Mouse (Mus musculus) forebrain, embryonic 15.5 days (tissue): ENCODE results near the gene Gnl2. TPM values are rescaled to one million over a fixed set of nuclear protein-coding genes. Genes with fewer than 3 reads are reported as not detected.

ENCODE experiments used
- ATAC-seq: fragments of 200-750 bp; cut with Nextera tagmentation; replicated peaks from 2 replicates; pipeline ENCODE4 v1.8.0; 2017; ENCODE audit warnings: mild to moderate bottlenecking, moderate TSS enrichment, moderate library complexity
- H3K27ac ChIP-seq: fragments of 300-500 bp; sonication (generic); replicated peaks from 2 replicates; pipeline ENCODE4 v1.5.1; 2015; ENCODE audit warnings: mild to moderate bottlenecking, inconsistent platforms
- H3K27me3 ChIP-seq: fragments of 300-500 bp; sonication (generic); 2 replicates; pipeline ENCODE4 v1.6.1; 2015; ENCODE audit warnings: inconsistent platforms
- H3K36me3 ChIP-seq: fragments of 300-500 bp; sonication (generic); 2 replicates; pipeline ENCODE4 v1.6.1; 2015; ENCODE audit warnings: mild to moderate bottlenecking, inconsistent platforms
- H3K4me1 ChIP-seq: fragments of 300-500 bp; sonication (generic); 2 replicates; pipeline ENCODE4 v1.6.1; 2015; ENCODE audit warnings: inconsistent platforms
- H3K4me2 ChIP-seq: fragments of 300-500 bp; sonication (generic); replicated peaks from 2 replicates; pipeline ENCODE4 v1.6.1; 2015; ENCODE audit warnings: mild to moderate bottlenecking, inconsistent platforms
- H3K4me3 ChIP-seq: fragments of 300-500 bp; sonication (generic); 2 replicates; pipeline ENCODE4 v1.5.1; 2015; ENCODE audit warnings: mild to moderate bottlenecking, inconsistent platforms
- H3K9ac ChIP-seq: fragments of 300-500 bp; sonication (generic); replicated peaks from 2 replicates; pipeline ENCODE4 v1.6.1; 2015; ENCODE audit warnings: mild to moderate bottlenecking, inconsistent platforms
- H3K9me3 ChIP-seq: fragments of 300-500 bp; sonication (generic); 2 replicates; pipeline ENCODE4 v1.6.1; 2016; ENCODE audit warnings: inconsistent platforms
- WGBS: fragments of 180-500 bp; shearing (Covaris S2); methylation state at CpG from one replicate; pipeline ENCODE4 v1.1.7; 2015; ENCODE audit warnings: mixed read lengths; 5-methylcytosine and 5-hydroxymethylcytosine counted together
- polyA plus RNA-seq: library from polyadenylated mRNA; unstranded; fragments of >200 nt; fragmentation: Nextera tagmentation; extraction: Ambion mirVana; gene quantifications from 2 replicates; pipeline ENCODE4 v1.2.1, GENCODE M21; 2015

The Gnl2 gene
- polyA plus RNA-seq, 1 experiment from 2014 or later, result 95.8 TPM

DNA sequence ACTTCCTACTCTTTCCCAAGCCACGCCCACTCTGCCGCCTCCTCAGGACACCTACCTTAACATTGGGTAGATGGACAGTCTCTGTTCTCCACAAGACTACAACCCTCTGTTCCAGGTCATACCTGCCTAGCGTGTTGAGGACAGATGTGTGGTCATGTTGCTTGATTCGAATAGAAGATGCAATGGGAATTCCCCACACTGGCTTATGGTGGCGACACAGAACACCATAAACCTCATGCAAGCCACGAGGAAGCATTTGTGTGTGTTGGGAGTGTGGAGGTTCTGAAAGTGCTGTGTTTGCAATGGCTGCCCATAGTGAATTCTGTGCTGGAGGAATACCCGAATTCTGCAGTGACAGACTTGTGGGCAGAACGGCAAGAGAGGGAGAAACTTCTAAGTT lies 47.4 kb downstream of the Gnl2 start:
- Histone ChIP-seq H3K4me1 (peaks cover 23% of the 10 kb centered on the region), H3K36me3 (peaks cover 2% of the 10 kb centered on the region; the same call in 1 of the 2 replicates), H3K27me3 (no peaks in the 10 kb centered on the region), H3K27ac (no peak overlapping the region), H3K4me3 (no peak overlapping the region), H3K4me2 (no peak overlapping the region), H3K9me3 (no peaks in the 10 kb centered on the region), H3K9ac (no peak overlapping the region)
- 79% methylated on average over 8 of the region's 8 CpGs for WGBS
- ATAC-seq, result no peak

GRCm38 (mm10) chr4:125065517-125066307 lies 49.3 kb downstream of the Gnl2 start, which contains the start of gene Dnali1:
Gene Dnali1, minus strand, starts transcription at chr4:125065703.
- H3K9me3 ChIP-seq, result no peaks in the 10 kb centered on the region
- H3K4me3 ChIP-seq, result peak within 1 kb of the TSS; percentile 59
- H3K4me2 ChIP-seq, result peak within 1 kb of the TSS; percentile 86
- ATAC-seq, result peak; percentile 47; the same call in 1 of the 2 replicates
- peaks cover 21% of the 10 kb centered on the region for H3K4me1 ChIP-seq
- peak within 1 kb of the TSS; percentile 53 for H3K27ac ChIP-seq
- peaks cover 17% of the 10 kb centered on the region for H3K36me3 ChIP-seq
- WGBS, result 2% methylated on average over 26 of the region's 26 CpGs
- peak within 1 kb of the TSS; percentile 62 for H3K9ac ChIP-seq
- no peaks in the 10 kb centered on the region for H3K27me3 ChIP-seq

GRCm38 (mm10) chr4:125066490-125067370 lies 50.3 kb downstream of the Gnl2 start, which contains the start of gene Snip1:
Gene Snip1, plus strand, starts transcription at chr4:125066672.
- peak; percentile 92 for ATAC-seq
- peak within 1 kb of the TSS; percentile 62 for H3K9ac ChIP-seq
- peaks cover 27% of the 10 kb centered on the region for H3K36me3 ChIP-seq
- H3K4me1 ChIP-seq, result peaks cover 21% of the 10 kb centered on the region
- WGBS, result 1% methylated on average over 78 of the region's 78 CpGs
- H3K27me3 ChIP-seq, result no peaks in the 10 kb centered on the region
- peak within 1 kb of the TSS; percentile 86 for H3K4me2 ChIP-seq
- H3K9me3 ChIP-seq, result no peaks in the 10 kb centered on the region
- peak within 1 kb of the TSS; percentile 59 for H3K4me3 ChIP-seq
- H3K27ac ChIP-seq, result peak within 1 kb of the TSS; percentile 53

DNA sequence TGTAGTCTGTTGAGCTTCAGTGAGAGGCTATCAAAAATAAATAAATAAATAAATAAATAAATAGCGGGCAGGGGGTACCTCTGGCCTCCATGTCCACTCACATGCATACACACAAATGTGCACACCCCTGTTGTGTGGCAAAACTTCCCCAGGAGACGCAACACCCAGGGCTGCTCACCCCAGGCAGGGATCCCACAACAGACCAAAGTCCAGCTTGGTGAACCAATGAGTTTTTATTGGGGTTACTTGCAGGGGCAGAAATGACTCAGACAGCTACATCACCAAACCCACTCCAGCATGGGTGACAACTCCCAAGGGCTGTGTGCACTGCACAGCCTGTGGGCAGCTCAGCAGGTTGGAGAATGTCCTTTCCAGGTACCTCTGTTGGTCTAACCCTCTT lies 61.3 kb downstream of the Gnl2 start:
- 94% methylated on average over 2 of the region's 2 CpGs for WGBS
- no peak for ATAC-seq

DNA sequence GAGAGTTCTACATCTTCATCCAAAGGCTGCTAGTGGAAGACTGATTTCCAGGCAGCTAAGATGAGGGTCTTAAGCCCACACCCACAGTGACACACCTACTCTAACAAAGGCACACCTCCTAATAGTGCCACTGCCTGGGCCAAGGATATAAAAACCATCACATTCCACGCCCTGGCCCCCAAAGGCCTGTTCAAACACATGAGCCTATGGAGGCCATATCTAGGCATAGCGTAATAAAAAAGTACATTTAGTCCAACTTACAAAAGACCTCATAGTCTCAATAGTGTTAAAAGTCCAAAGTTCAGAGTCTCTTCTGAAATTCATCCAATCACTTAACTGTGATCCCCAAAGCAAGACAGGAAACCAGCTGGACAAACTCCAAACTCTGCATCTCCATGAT lies 62.3 kb downstream of the Gnl2 start:
- Histone ChIP-seq H3K4me3 (no peak overlapping the region), H3K27ac (no peak overlapping the region), H3K9ac (no peak overlapping the region), H3K4me2 (no peak overlapping the region), H3K27me3 (no peaks in the 10 kb centered on the region), H3K4me1 (no peaks in the 10 kb centered on the region), H3K9me3 (no peaks in the 10 kb centered on the region), H3K36me3 (peaks cover 23% of the 10 kb centered on the region)
- ATAC-seq, result no peak
- 85% methylated on average over 2 of the region's 2 CpGs for WGBS

More for the DNA sequence above, 61.3 kb downstream of the Gnl2 start:
- Histone ChIP-seq H3K4me1 (no peaks in the 10 kb centered on the region), H3K4me2 (no peak overlapping the region), H3K4me3 (no peak overlapping the region), H3K27ac (no peak overlapping the region), H3K27me3 (no peaks in the 10 kb centered on the region), H3K9me3 (no peaks in the 10 kb centered on the region), H3K36me3 (peaks cover 33% of the 10 kb centered on the region), H3K9ac (no peak overlapping the region)

DNA sequence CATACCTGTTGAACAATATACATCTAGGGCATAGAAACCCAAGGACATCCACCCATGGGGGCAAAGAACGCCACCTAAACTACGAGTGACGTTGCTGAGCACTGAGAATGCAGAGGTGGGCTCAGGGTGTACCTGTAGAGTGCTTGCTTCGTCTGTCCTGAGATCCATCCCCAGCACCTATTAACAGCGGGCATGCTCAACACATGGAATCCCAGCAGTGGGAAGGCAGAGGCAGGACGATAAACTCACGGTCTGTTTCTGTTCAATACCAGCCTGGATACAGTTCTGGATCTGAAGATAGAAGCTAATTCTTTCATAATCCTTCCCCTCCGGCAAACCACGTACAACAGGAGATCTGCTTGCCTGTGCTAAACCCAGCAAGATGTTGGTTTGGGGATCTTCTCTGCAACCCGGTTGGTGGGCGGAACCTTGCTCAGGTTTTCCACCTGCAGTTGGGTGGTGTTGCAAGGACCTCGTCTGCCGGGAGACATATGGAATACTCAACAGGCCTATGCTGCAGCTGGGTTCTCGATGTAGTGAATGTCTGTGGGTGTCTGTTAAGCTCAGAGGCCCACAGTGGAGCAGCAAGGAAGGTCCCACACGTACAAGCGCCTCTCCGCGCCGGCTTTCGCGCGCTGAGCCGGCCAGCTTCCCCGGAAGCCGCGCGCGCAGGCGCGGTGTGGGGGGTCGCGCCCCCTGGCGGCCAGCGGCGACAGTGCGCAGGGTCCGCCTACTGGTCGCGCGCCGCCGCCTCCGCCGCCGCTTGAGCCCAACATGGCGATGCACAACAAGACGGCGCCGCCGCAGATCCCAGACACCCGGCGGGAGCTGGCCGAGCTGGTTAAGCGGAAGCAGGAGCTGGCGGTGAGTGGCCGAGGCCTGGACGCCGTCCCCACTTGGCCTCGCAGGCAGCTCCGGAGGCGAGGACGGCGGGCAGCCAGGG lies 68.3 kb downstream of the Gnl2 start, which contains the start of gene Meaf6:
Gene Meaf6, plus strand, starts transcription at position 732 of the 943 bp plus-strand sequence.
- WGBS, result 2% methylated on average over 63 of the region's 63 CpGs
- ATAC-seq, result peak; percentile 94
- Histone ChIP-seq H3K9me3 (no peaks in the 10 kb centered on the region), H3K4me3 (peak within 1 kb of the TSS; percentile 98), H3K9ac (peak within 1 kb of the TSS; percentile 98), H3K36me3 (peaks cover 19% of the 10 kb centered on the region), H3K4me1 (peaks cover 23% of the 10 kb centered on the region), H3K27ac (peak within 1 kb of the TSS; percentile 99), H3K27me3 (no peaks in the 10 kb centered on the region), H3K4me2 (peak within 1 kb of the TSS; percentile 91)

GRCm38 (mm10) chr4:125085346-125085841 lies 69.0 kb downstream of the Gnl2 start:
- WGBS, result under 1% methylated on average over 45 of the region's 45 CpGs

DNA sequence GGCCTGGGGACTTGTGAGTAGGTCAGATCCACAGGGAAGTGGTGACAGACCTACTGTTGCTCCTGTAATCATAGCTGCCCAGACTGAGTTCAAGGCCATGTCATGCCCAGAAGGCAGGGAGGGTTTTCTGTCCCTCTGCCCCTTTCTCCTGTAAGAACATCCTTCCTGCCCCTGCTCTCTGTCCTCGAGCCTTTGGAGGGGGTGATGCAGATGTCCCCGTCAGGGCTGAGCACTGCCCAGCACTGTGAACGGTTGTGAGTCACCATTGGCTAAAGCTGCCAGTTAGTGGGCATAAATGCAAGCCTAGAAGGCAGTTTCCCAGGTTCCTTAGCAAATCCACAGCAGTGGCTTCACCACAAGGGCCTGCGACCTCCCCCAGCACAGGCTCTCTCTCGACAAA lies 76.6 kb downstream of the Gnl2 start:
- ATAC-seq, result no peak
- Histone ChIP-seq H3K9me3 (no peaks in the 10 kb centered on the region), H3K4me2 (no peak overlapping the region), H3K27ac (no peak overlapping the region), H3K36me3 (peaks cover 37% of the 10 kb centered on the region), H3K27me3 (no peaks in the 10 kb centered on the region), H3K4me3 (no peak overlapping the region), H3K4me1 (no peaks in the 10 kb centered on the region), H3K9ac (no peak overlapping the region)
- 88% methylated on average over 5 of the region's 5 CpGs for WGBS

More at GRCm38 (mm10) chr4:125085346-125085841, 69.0 kb downstream of the Gnl2 start:
- peak; percentile 93 for ATAC-seq
- Histone ChIP-seq H3K27ac (peak overlapping the region; percentile 99), H3K9me3 (no peaks in the 10 kb centered on the region), H3K9ac (peak overlapping the region; percentile 98), H3K27me3 (no peaks in the 10 kb centered on the region), H3K4me1 (peaks cover 23% of the 10 kb centered on the region), H3K4me3 (peak overlapping the region; percentile 98), H3K4me2 (peak overlapping the region; percentile 91), H3K36me3 (peaks cover 26% of the 10 kb centered on the region)

GRCm38 (mm10) chr4:125096066-125096465 lies 79.7 kb downstream of the Gnl2 start:
- no peaks in the 10 kb centered on the region for H3K9me3 ChIP-seq
- peaks cover 16% of the 10 kb centered on the region for H3K36me3 ChIP-seq
- no peaks in the 10 kb centered on the region; the same call in 1 of the 2 replicates for H3K4me1 ChIP-seq
- ATAC-seq, result no peak
- 98% methylated on average over 5 of the region's 5 CpGs for WGBS
- no peak overlapping the region for H3K4me3 ChIP-seq
- H3K9ac ChIP-seq, result no peak overlapping the region
- no peak overlapping the region for H3K4me2 ChIP-seq
- H3K27ac ChIP-seq, result no peak overlapping the region
- no peaks in the 10 kb centered on the region for H3K27me3 ChIP-seq

- WGBS, result 84% methylated on average over 4 of the region's 4 CpGs
- no peaks in the 10 kb centered on the region for H3K9me3 ChIP-seq
- no peak overlapping the region for H3K27ac ChIP-seq
These were observed 81.0 kb downstream of the Gnl2 start for GRCm38 (mm10) chr4:125097412-125097811.

GRCm38 (mm10) chr4:125099458-125099857 lies 83.1 kb downstream of the Gnl2 start:
- ATAC-seq, result 0 out of 2 replicates have a peak, but pooled peaks have one; percentile 58
- no peaks in the 10 kb centered on the region; the same call in 1 of the 2 replicates for H3K4me1 ChIP-seq
- H3K27me3 ChIP-seq, result no peaks in the 10 kb centered on the region
- WGBS, result 7% methylated on average over 8 of the region's 8 CpGs
- H3K4me2 ChIP-seq, result no peak overlapping the region
- H3K9ac ChIP-seq, result no peak overlapping the region
- H3K27ac ChIP-seq, result no peak overlapping the region
- H3K4me3 ChIP-seq, result no peak overlapping the region
- H3K36me3 ChIP-seq, result peaks cover 18% of the 10 kb centered on the region
- H3K9me3 ChIP-seq, result no peaks in the 10 kb centered on the region

More at GRCm38 (mm10) chr4:125097412-125097811, 81.0 kb downstream of the Gnl2 start:
- ATAC-seq, result no peak
- Histone ChIP-seq H3K9ac (no peak overlapping the region), H3K4me1 (no peaks in the 10 kb centered on the region; the same call in 1 of the 2 replicates), H3K4me2 (no peak overlapping the region), H3K4me3 (no peak overlapping the region), H3K27me3 (no peaks in the 10 kb centered on the region), H3K36me3 (peaks cover 7% of the 10 kb centered on the region)
